Mouse (Mus musculus) activated CD4-positive, CD25-positive, alpha-beta regulatory T cell (primary cell): ENCODE data around the gene Sfrp5. TPM values are rescaled to one million over a fixed set of nuclear protein-coding genes. Genes with fewer than 3 reads are reported as not detected.

ENCODE experiments used
- polyA plus RNA-seq, 2 experiments: library from polyadenylated mRNA; unstranded; fragments of 100-300 nt; shearing (Covaris generic); gene quantifications; one replicate each; pipeline ENCODE4 v1.2.1; 2017

The Sfrp5 gene
- not detected for polyA plus RNA-seq

GRCm38 (mm10) chr19:42201696-42202381, at the start of gene Sfrp5:
Sfrp5 (minus strand) TSS chr19:42202252.

GRCm38 (mm10) chr19:42247519-42247918, 45.5 kb upstream of the Sfrp5 start, which contains the start of gene Golga7b:
Golga7b (plus strand) TSS chr19:42247574.

DNA sequence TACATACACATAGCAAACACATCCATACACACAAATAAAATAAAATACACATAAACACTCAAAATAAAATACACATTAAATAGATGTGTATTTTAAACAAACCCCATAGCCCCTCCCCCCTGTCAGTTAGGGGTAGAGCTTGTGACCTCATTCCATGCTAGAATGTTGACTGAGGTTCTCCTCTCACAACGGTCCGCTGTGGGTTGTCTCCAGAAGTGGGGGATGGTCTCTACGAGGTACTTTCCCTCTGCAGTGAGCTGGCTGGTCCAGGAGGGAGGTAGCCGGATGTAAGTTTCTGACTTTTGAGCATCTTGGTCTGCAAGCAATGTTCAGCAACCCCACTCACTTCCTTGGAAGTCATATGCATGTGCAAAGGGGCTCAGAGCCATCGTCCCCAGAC, 38.3 kb downstream of the Sfrp5 start, which contains the start of gene Zfyve27:
Gene Zfyve27, plus strand, starts transcription at position 188 of the 400 bp plus-strand sequence.

Other genes starting within 250 kb of the Sfrp5 start
- gene Mms19, start 221.1 kb downstream of the Sfrp5 start, polyA plus RNA-seq: 10 to 100 TPM; 64.2 to 75.5 TPM
- 1 to 10 TPM; 5.7 to 7.0 TPM for gene Ubtd1, start 220.5 kb downstream of the Sfrp5 start, polyA plus RNA-seq
- gene Ankrd2, start 166.3 kb downstream of the Sfrp5 start, polyA plus RNA-seq: not detected
- gene Hoga1, start 156.6 kb downstream of the Sfrp5 start, polyA plus RNA-seq: under 1 TPM; 0.27 to 0.43 TPM
- not detected for gene 4933411K16Rik, start 150.0 kb downstream of the Sfrp5 start, polyA plus RNA-seq
- gene Morn4, start 115.9 kb downstream of the Sfrp5 start, polyA plus RNA-seq: 1 to 10 TPM in 1 of 2 experiments, under 1 TPM in 1; 0.70 to 1.3 TPM
- gene Pi4k2a, start 111.8 kb downstream of the Sfrp5 start, polyA plus RNA-seq: 10 to 100 TPM; 26.9 to 36.4 TPM
- gene Avpi1, start 73.2 kb downstream of the Sfrp5 start, polyA plus RNA-seq: 1 to 10 TPM; 3.9 to 5.8 TPM
- gene Marveld1, start 54.9 kb downstream of the Sfrp5 start, polyA plus RNA-seq: 10 to 100 TPM; 24.5 to 25.6 TPM
- gene Zfyve27, start 38.3 kb downstream of the Sfrp5 start, polyA plus RNA-seq: 10 to 100 TPM; 37.1 to 55.6 TPM
- gene Golga7b, start 45.3 kb upstream of the Sfrp5 start, polyA plus RNA-seq: under 1 TPM in 1 of 2 experiments, not detected in 1; 0.12 TPM
- under 1 TPM in 1 of 2 experiments, not detected in 1; 0.17 TPM for gene Crtac1, start 229.5 kb upstream of the Sfrp5 start, polyA plus RNA-seq